Mouse (Mus musculus) midbrain, embryonic 13.5 days (tissue): Measurements from ENCODE around the gene Acpp. TPM values are rescaled to one million over a fixed set of nuclear protein-coding genes. Genes with fewer than 3 reads are reported as not detected.

Experiments used
- ATAC-seq: fragments of 200-750 bp; cut with Nextera tagmentation; 2 replicates; pipeline ENCODE4 v1.8.0; 2017; ENCODE audit warnings: mild to moderate bottlenecking, moderate TSS enrichment, moderate library complexity
- H3K27ac ChIP-seq: fragments of 300-500 bp; sonication (generic); 2 replicates; pipeline ENCODE4 v1.5.1; 2015; ENCODE audit warnings: inconsistent platforms, mild to moderate bottlenecking, moderate library complexity
- H3K27me3 ChIP-seq: fragments of 300-500 bp; sonication (generic); 2 replicates; pipeline ENCODE4 v1.6.1; 2015; ENCODE audit warnings: mild to moderate bottlenecking, inconsistent platforms
- H3K36me3 ChIP-seq: fragments of 300-500 bp; sonication (generic); 2 replicates; pipeline ENCODE4 v1.6.1; 2015; ENCODE audit warnings: mild to moderate bottlenecking, inconsistent platforms
- H3K4me1 ChIP-seq: fragments of 300-500 bp; sonication (generic); replicated peaks from 2 replicates; pipeline ENCODE4 v1.6.1; 2015; ENCODE audit warnings: inconsistent platforms
- H3K4me2 ChIP-seq: fragments of 300-500 bp; sonication (generic); replicated peaks from 2 replicates; pipeline ENCODE4 v1.6.1; 2015; ENCODE audit warnings: moderate library complexity, mild to moderate bottlenecking, inconsistent platforms
- H3K4me3 ChIP-seq: fragments of 300-500 bp; sonication (generic); replicated peaks from 2 replicates; pipeline ENCODE4 v1.5.1; 2015; ENCODE audit warnings: mild to moderate bottlenecking, inconsistent platforms
- H3K9ac ChIP-seq: fragments of 300-500 bp; sonication (generic); replicated peaks from 2 replicates; pipeline ENCODE4 v1.6.1; 2015; ENCODE audit warnings: mild to moderate bottlenecking, inconsistent platforms
- H3K9me3 ChIP-seq: fragments of 300-500 bp; sonication (generic); 2 replicates; pipeline ENCODE4 v1.6.1; 2016; ENCODE audit warnings: mild to moderate bottlenecking, inconsistent platforms
- WGBS: fragments of 180-500 bp; shearing (Covaris S2); methylation state at CpG from one replicate; pipeline ENCODE4 v1.1.7; 2015; 5-methylcytosine and 5-hydroxymethylcytosine counted together
- polyA plus RNA-seq: library from polyadenylated mRNA; unstranded; fragments of >200 nt; fragmentation: Nextera tagmentation; extraction: Ambion mirVana; gene quantifications from 2 replicates; pipeline ENCODE4 v1.2.1, GENCODE M21; 2015

Gene Acpp
- polyA plus RNA-seq, 1 experiment from 2014 or later, result 0.32 TPM

DNA sequence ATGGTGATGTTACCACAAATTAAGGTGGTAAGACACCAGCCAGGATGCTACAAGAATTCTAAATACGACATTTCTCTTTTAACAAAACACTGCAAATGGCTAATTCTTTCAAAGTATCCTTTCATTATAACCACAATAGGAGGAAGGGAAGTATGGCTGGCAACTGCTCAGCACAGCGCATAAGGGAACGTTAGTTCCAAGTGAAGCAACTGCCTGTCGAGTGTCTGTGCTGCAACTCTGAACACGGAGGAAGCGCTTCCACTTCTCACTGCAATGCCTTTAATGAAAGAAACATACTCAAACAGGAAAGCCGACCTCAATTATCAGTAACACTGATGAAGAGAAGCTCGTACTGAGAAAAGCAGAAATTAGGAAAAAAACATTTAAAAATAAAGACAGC lies 98.5 kb downstream of the Acpp start:
- ATAC-seq, result no peak
- 93% methylated on average over 8 of the region's 8 CpGs for WGBS

More for the DNA sequence above, 98.5 kb downstream of the Acpp start:
- H3K4me1 ChIP-seq, result peaks cover 8% of the 10 kb centered on the region; the same call in 1 of the 2 replicates
- H3K9ac ChIP-seq, result no peak overlapping the region
- H3K4me3 ChIP-seq, result no peak overlapping the region
- H3K36me3 ChIP-seq, result peaks cover 39% of the 10 kb centered on the region
- no peaks in the 10 kb centered on the region for H3K27me3 ChIP-seq
- no peak overlapping the region for H3K4me2 ChIP-seq
- H3K27ac ChIP-seq, result no peak overlapping the region
- H3K9me3 ChIP-seq, result no peaks in the 10 kb centered on the region

Other genes starting within 250 kb of the Acpp start
- 0.46 and 0.47 TPM in 2 replicates for gene Ackr4, start 210.8 kb downstream of the Acpp start, polyA plus RNA-seq
- gene Dnajc13, start 74.8 kb downstream of the Acpp start, polyA plus RNA-seq, result 18.9 and 19.2 TPM in 2 replicates
- 10.7 and 11.2 TPM in 2 replicates for gene Cpne4, start 209.5 kb upstream of the Acpp start, polyA plus RNA-seq